Mouse (Mus musculus) liver, postnatal 0 days (tissue): ENCODE measurements around the gene Ugt1a7c.

Experiments
- CTCF ChIP-seq: sonication (generic); IDR thresholded peaks from 2 replicates; pipeline ENCODE4 v1.5.1; 2016; ENCODE audit warnings: antibody characterized with exemption, low read depth
- EP300 ChIP-seq: IDR thresholded peaks from 2 replicates; pipeline ENCODE4 v1.6.1; 2016; ENCODE audit warnings: antibody characterized with exemption, low read depth, mild to moderate bottlenecking

DNA sequence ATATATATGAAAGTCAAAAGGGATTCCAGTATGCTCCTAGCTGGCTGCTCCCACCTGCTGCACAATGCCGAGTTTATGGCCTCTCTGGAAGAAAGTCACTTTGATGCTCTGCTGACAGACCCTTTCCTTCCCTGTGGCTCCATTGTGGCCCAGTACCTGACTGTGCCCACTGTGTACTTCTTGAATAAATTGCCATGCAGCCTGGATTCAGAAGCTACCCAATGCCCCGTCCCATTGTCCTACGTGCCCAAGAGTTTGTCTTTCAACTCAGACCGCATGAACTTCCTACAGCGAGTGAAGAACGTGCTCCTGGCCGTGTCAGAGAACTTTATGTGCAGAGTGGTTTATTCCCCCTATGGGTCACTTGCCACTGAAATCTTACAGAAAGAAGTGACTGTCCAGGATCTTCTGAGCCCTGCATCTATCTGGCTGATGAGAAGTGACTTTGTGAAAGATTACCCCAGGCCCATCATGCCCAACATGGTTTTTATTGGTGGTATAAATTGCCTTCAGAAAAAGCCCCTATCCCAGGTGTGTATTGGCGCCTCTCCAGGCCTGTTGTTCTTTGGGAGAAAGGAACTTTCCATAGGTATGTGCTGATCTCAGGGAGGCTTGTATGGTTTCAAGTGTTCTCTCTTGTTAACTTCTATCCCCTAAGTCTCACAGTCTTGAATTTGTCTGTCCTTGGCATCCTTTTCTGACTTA, 117.6 kb downstream of the Ugt1a7c start:
- TF ChIP-seq CTCF (no peak), EP300 (no peak)
